Mouse (Mus musculus): ENCODE measurements around the gene St6galnac3.

GRCm38 (mm10) chr3:153663841-153664427 lies 61.0 kb downstream of the St6galnac3 start:
- TF ChIP-seq POLR2A (IDR thresholded peaks at IDR 0.05; ENCODE audit: borderline replicate concordance, control insufficient read depth, low read depth, low read length) (no peak), CTCF (IDR thresholded peaks at IDR 0.05; ENCODE audit: control insufficient read depth, insufficient read depth, low read length) (no peak)

Measured in bone marrow, adult 2 months (tissue).